Mouse (Mus musculus): ENCODE measurements around the gene Adck1.

GRCm38 (mm10) chr12:88419912-88420621, 59.7 kb downstream of the Adck1 start:
- no peak for TF ChIP-seq POLR2A (IDR thresholded peaks at IDR 0.05; ENCODE audit: borderline replicate concordance, low read depth, low read length)
- TF ChIP-seq CTCF (IDR thresholded peaks at IDR 0.05; ENCODE audit: low read depth, low read length): no peak

Measured in bone marrow macrophage, adult 2 months (primary cell).